Mouse (Mus musculus): ENCODE data around the gene Neo1. TPM values are rescaled to one million over a fixed set of nuclear protein-coding genes. Genes with fewer than 3 reads are reported as not detected.

The Neo1 gene
- polyA plus RNA-seq, 1 experiment from 2014 or later: 27.9 TPM

GRCm38 (mm10) chr9:58891840-58892640, 144.2 kb downstream of the Neo1 start:
- no peak overlapping the region for H3K4me2 ChIP-seq (replicated peaks; ENCODE audit: low read depth, low read length)
- TF ChIP-seq CTCF (IDR thresholded peaks at IDR 0.05) (no peak), EP300 (IDR thresholded peaks at IDR 0.05) (no peak)
- no peaks in the 10 kb centered on the region for H3K9me3 ChIP-seq (ENCODE audit: low read length)
- ATAC-seq: no peak
- no peaks in the 10 kb centered on the region for H3K27me3 ChIP-seq (replicated peaks; ENCODE audit: insufficient read depth, low read length)
- peaks cover 7% of the 10 kb centered on the region for H3K36me3 ChIP-seq (ENCODE audit: insufficient read depth, low read length)
- H3K9ac ChIP-seq (replicated peaks; ENCODE audit: low read depth): no peak overlapping the region
- no peak for DNase-seq (ENCODE audit: low spot score)
- 75% methylated on average over 6 of the region's 6 CpGs for WGBS
- H3K4me3 ChIP-seq (ENCODE audit: low read depth, low read length): no peak overlapping the region
- no peak overlapping the region for H3K27ac ChIP-seq (ENCODE audit: low read length)
- no peaks in the 10 kb centered on the region for H3K4me1 ChIP-seq (ENCODE audit: insufficient read depth, low read depth, low read length)

- no peak overlapping the region for H3K27ac ChIP-seq (ENCODE audit: low read length)
- 92% methylated on average over 8 of the region's 8 CpGs for WGBS
- no peaks in the 10 kb centered on the region for H3K27me3 ChIP-seq (replicated peaks; ENCODE audit: insufficient read depth, low read length)
- H3K4me2 ChIP-seq (replicated peaks; ENCODE audit: low read depth, low read length): no peak overlapping the region
- no peaks in the 10 kb centered on the region for H3K9me3 ChIP-seq (ENCODE audit: low read length)
- DNase-seq (ENCODE audit: low spot score) (no peak), ATAC-seq (no peak)
- TF ChIP-seq EP300 (IDR thresholded peaks at IDR 0.05) (no peak), CTCF (IDR thresholded peaks at IDR 0.05) (no peak)
- H3K4me3 ChIP-seq (ENCODE audit: low read depth, low read length): no peak overlapping the region
- H3K4me1 ChIP-seq (ENCODE audit: insufficient read depth, low read depth, low read length): no peaks in the 10 kb centered on the region
- H3K9ac ChIP-seq (replicated peaks; ENCODE audit: low read depth): no peak overlapping the region
- H3K36me3 ChIP-seq (ENCODE audit: insufficient read depth, low read length): peaks cover 8% of the 10 kb centered on the region
Measured at GRCm38 (mm10) chr9:58890893-58891292, 145.3 kb downstream of the Neo1 start.

GRCm38 (mm10) chr9:58889782-58890448, 146.3 kb downstream of the Neo1 start:
- ATAC-seq (no peak), DNase-seq (ENCODE audit: low spot score) (no peak)
- Histone ChIP-seq H3K27ac (ENCODE audit: low read length) (no peak overlapping the region), H3K4me3 (ENCODE audit: low read depth, low read length) (no peak overlapping the region), H3K27me3 (replicated peaks; ENCODE audit: insufficient read depth, low read length) (no peaks in the 10 kb centered on the region), H3K9ac (replicated peaks; ENCODE audit: low read depth) (no peak overlapping the region), H3K36me3 (ENCODE audit: insufficient read depth, low read length) (peaks cover 12% of the 10 kb centered on the region), H3K4me2 (replicated peaks; ENCODE audit: low read depth, low read length) (no peak overlapping the region), H3K4me1 (ENCODE audit: insufficient read depth, low read depth, low read length) (no peaks in the 10 kb centered on the region), H3K9me3 (ENCODE audit: low read length) (no peaks in the 10 kb centered on the region)
- WGBS: 86% methylated on average over 12 of the region's 12 CpGs
- TF ChIP-seq CTCF (IDR thresholded peaks at IDR 0.05) (no peak), EP300 (IDR thresholded peaks at IDR 0.05) (no peak)

- TF ChIP-seq CTCF (IDR thresholded peaks at IDR 0.05) (no peak), EP300 (IDR thresholded peaks at IDR 0.05) (no peak)
- H3K27ac ChIP-seq (ENCODE audit: low read length): no peak overlapping the region
- no peak for ATAC-seq
- H3K4me2 ChIP-seq (replicated peaks; ENCODE audit: low read depth, low read length): no peak overlapping the region
- WGBS: 52% methylated on average over 1 of the region's 1 CpGs
- H3K4me1 ChIP-seq (ENCODE audit: insufficient read depth, low read depth, low read length): no peaks in the 10 kb centered on the region
- no peaks in the 10 kb centered on the region for H3K27me3 ChIP-seq (replicated peaks; ENCODE audit: insufficient read depth, low read length)
- H3K9ac ChIP-seq (replicated peaks; ENCODE audit: low read depth): no peak overlapping the region
- no peaks in the 10 kb centered on the region for H3K9me3 ChIP-seq (ENCODE audit: low read length)
- DNase-seq (ENCODE audit: low spot score): no peak
- H3K4me3 ChIP-seq (ENCODE audit: low read depth, low read length): no peak overlapping the region
- peaks cover 17% of the 10 kb centered on the region for H3K36me3 ChIP-seq (ENCODE audit: insufficient read depth, low read length)
Measured at GRCm38 (mm10) chr9:58882686-58883085, 153.6 kb downstream of the Neo1 start.

GRCm38 (mm10) chr9:58879836-58880235, 156.4 kb downstream of the Neo1 start:
- Histone ChIP-seq H3K36me3 (ENCODE audit: insufficient read depth, low read length) (peaks cover 19% of the 10 kb centered on the region), H3K4me3 (ENCODE audit: low read depth, low read length) (no peak overlapping the region), H3K27ac (ENCODE audit: low read length) (no peak overlapping the region), H3K9ac (replicated peaks; ENCODE audit: low read depth) (no peak overlapping the region), H3K9me3 (ENCODE audit: low read length) (no peaks in the 10 kb centered on the region), H3K4me1 (ENCODE audit: insufficient read depth, low read depth, low read length) (no peaks in the 10 kb centered on the region), H3K27me3 (replicated peaks; ENCODE audit: insufficient read depth, low read length) (no peaks in the 10 kb centered on the region), H3K4me2 (replicated peaks; ENCODE audit: low read depth, low read length) (no peak overlapping the region)
- ATAC-seq: no peak
- TF ChIP-seq CTCF (IDR thresholded peaks at IDR 0.05): no peak
- no peak for TF ChIP-seq EP300 (IDR thresholded peaks at IDR 0.05)
- DNase-seq (ENCODE audit: low spot score): no peak
- 68% methylated on average over 1 of the region's 1 CpGs for WGBS

- Histone ChIP-seq H3K4me3 (ENCODE audit: low read depth, low read length) (no peak overlapping the region), H3K9me3 (ENCODE audit: low read length) (no peaks in the 10 kb centered on the region), H3K27ac (ENCODE audit: low read length) (no peak overlapping the region), H3K27me3 (replicated peaks; ENCODE audit: insufficient read depth, low read length) (no peaks in the 10 kb centered on the region), H3K4me1 (ENCODE audit: insufficient read depth, low read depth, low read length) (no peaks in the 10 kb centered on the region), H3K9ac (replicated peaks; ENCODE audit: low read depth) (no peak overlapping the region), H3K36me3 (ENCODE audit: insufficient read depth, low read length) (peaks cover 17% of the 10 kb centered on the region), H3K4me2 (replicated peaks; ENCODE audit: low read depth, low read length) (no peak overlapping the region)
- WGBS: 83% methylated on average over 6 of the region's 6 CpGs
- ATAC-seq (no peak), DNase-seq (ENCODE audit: low spot score) (no peak)
- no peak for TF ChIP-seq CTCF (IDR thresholded peaks at IDR 0.05)
Measured at GRCm38 (mm10) chr9:58876946-58877625, 159.2 kb downstream of the Neo1 start.
